Mouse (Mus musculus) kidney, postnatal 36 days (tissue): ENCODE data around the gene Cmya5.
"Not testable (repeated sequence)": the region's sequence is repeated elsewhere in the genome, so short reads cannot be mapped to it uniquely, and the experiment has no call there.

Experiments used
- DNase-seq, 2 experiments: peaks; one replicate each; pipeline ENCODE4 v3.0.0; 2021 to 2022; ENCODE audit warnings: mixed read lengths in 2 of 2

Cmya5 gene

GRCm38 (mm10) chr13:93144336-93145167 is at the start of gene Cmya5:
TSS of gene Cmya5 (minus strand) at chr13:93144724.
- peak; percentile 94 to 96 for DNase-seq

GRCm38 (mm10) chr13:93192646-93193026 is 48.1 kb upstream of the Cmya5 start:
- no peak for DNase-seq

GRCm38 (mm10) chr13:93191831-93192645 is 47.5 kb upstream of the Cmya5 start, which contains the start of gene Tent2:
TSS of gene Tent2 (minus strand) at chr13:93192385.
- DNase-seq = peak; percentile 97 to 98

GRCm38 (mm10) chr13:93189416-93189815 is 44.9 kb upstream of the Cmya5 start:
- no peak for DNase-seq

GRCm38 (mm10) chr13:93188738-93189137 is 44.2 kb upstream of the Cmya5 start:
- DNase-seq = no peak

- not testable (repeated sequence) for DNase-seq
Observed at GRCm38 (mm10) chr13:93187792-93188191, 43.3 kb upstream of the Cmya5 start.

GRCm38 (mm10) chr13:93180351-93180750 is 35.8 kb upstream of the Cmya5 start:
- no peak for DNase-seq

GRCm38 (mm10) chr13:93179522-93179921 is 35.0 kb upstream of the Cmya5 start:
- DNase-seq = no peak

- DNase-seq = no peak
Observed at GRCm38 (mm10) chr13:93177571-93177970, 33.0 kb upstream of the Cmya5 start.

- peak in 1 of 2 experiments; percentile 22 for DNase-seq
Observed at GRCm38 (mm10) chr13:93163303-93163702, 18.8 kb upstream of the Cmya5 start.

GRCm38 (mm10) chr13:93162456-93162855 is 17.9 kb upstream of the Cmya5 start:
- DNase-seq = no peak

- DNase-seq = no peak
Observed at GRCm38 (mm10) chr13:93158261-93158660, 13.7 kb upstream of the Cmya5 start.

- DNase-seq = no peak
Observed at GRCm38 (mm10) chr13:93153280-93153679, 8.8 kb upstream of the Cmya5 start.

GRCm38 (mm10) chr13:93143819-93144283 is 673 bp downstream of the Cmya5 start:
- no peak for DNase-seq

GRCm38 (mm10) chr13:93141184-93141583 is 3.3 kb downstream of the Cmya5 start:
- no peak for DNase-seq

- DNase-seq = no peak
Observed at GRCm38 (mm10) chr13:93138059-93138458, 6.5 kb downstream of the Cmya5 start.

GRCm38 (mm10) chr13:93137098-93137497 is 7.4 kb downstream of the Cmya5 start:
- no peak for DNase-seq

- DNase-seq = no peak
Observed at GRCm38 (mm10) chr13:93136251-93136650, 8.3 kb downstream of the Cmya5 start.

GRCm38 (mm10) chr13:93135501-93135900 is 9.0 kb downstream of the Cmya5 start:
- DNase-seq = no peak

- no peak for DNase-seq
Observed at GRCm38 (mm10) chr13:93130674-93131073, 13.8 kb downstream of the Cmya5 start.

- no peak for DNase-seq
Observed at GRCm38 (mm10) chr13:93128961-93129360, 15.6 kb downstream of the Cmya5 start.

- no peak for DNase-seq
Observed at GRCm38 (mm10) chr13:93128111-93128860, 16.2 kb downstream of the Cmya5 start.

GRCm38 (mm10) chr13:93122321-93122720 is 22.2 kb downstream of the Cmya5 start:
- no peak for DNase-seq
